Mouse (Mus musculus) layer of hippocampus, adult 8-10 months (tissue): ENCODE measurements around the gene Zfp93. TPM values are rescaled to one million over a fixed set of nuclear protein-coding genes. Genes with fewer than 3 reads are reported as not detected.

Experiments
- total RNA-seq, 4 experiments: library from RNA; stranded (reverse); gene quantifications; 2 replicates each; pipeline ENCODE4 v1.2.4; 2022

Gene Zfp93
- total RNA-seq, 4 experiments from 2014 or later: 12.4 to 20.1 (median 13.8) TPM

Other genes with a start within 250 kb of the Zfp93 start
- gene Vmn1r183, start 217.2 kb upstream of the Zfp93 start, total RNA-seq: under 1 TPM in 1 of 4 experiments, not detected in 3; 0.04 TPM
- 10 to 100 TPM; 36.0 to 49.5 (median 40.8) TPM for gene Zfp180, start 188.5 kb upstream of the Zfp93 start, total RNA-seq
- gene Zfp112, start 158.1 kb upstream of the Zfp93 start, total RNA-seq: 10 to 100 TPM; 11.2 to 14.3 (median 12.5) TPM
- gene Zfp235, start 136.3 kb upstream of the Zfp93 start, total RNA-seq: 10 to 100 TPM; 20.9 to 25.6 (median 21.8) TPM
- gene Zfp114, start 95.4 kb upstream of the Zfp93 start, total RNA-seq: 1 to 10 TPM; 2.9 to 4.6 (median 4.0) TPM
- gene Zfp111, start 59.0 kb upstream of the Zfp93 start, total RNA-seq: 10 to 100 TPM; 12.2 to 15.2 (median 14.8) TPM
- 10 to 100 TPM in 1 of 4 experiments, 1 to 10 TPM in 3; 8.0 to 10.8 (median 9.1) TPM for gene Zfp109, start 32.9 kb upstream of the Zfp93 start, total RNA-seq
- gene Zfp108, start 15.6 kb upstream of the Zfp93 start, total RNA-seq: 10 to 100 TPM in 1 of 4 experiments, 1 to 10 TPM in 3; 8.0 to 10.2 (median 9.0) TPM
- 10 to 100 TPM; 19.3 to 30.5 (median 24.7) TPM for gene Zfp61, start 30.8 kb downstream of the Zfp93 start, total RNA-seq
- gene Zfp94, start 46.2 kb downstream of the Zfp93 start, total RNA-seq: 10 to 100 TPM; 14.4 to 18.3 (median 15.6) TPM
- not detected for gene Tescl, start 63.5 kb downstream of the Zfp93 start, total RNA-seq
- gene Lypd5, start 78.8 kb downstream of the Zfp93 start, total RNA-seq: not detected
- gene Kcnn4, start 99.8 kb downstream of the Zfp93 start, total RNA-seq: 1 to 10 TPM in 1 of 4 experiments, under 1 TPM in 2, not detected in 1; 0.27 to 1.2 (median 0.90) TPM
- 10 to 100 TPM; 33.8 to 49.8 (median 44.0) TPM for gene Smg9, start 129.2 kb downstream of the Zfp93 start, total RNA-seq
- not detected for gene Irgc1, start 181.9 kb downstream of the Zfp93 start, total RNA-seq
- 1 to 10 TPM in 3 of 4 experiments, under 1 TPM in 1; 0.87 to 8.3 (median 2.7) TPM for gene Plaur, start 192.1 kb downstream of the Zfp93 start, total RNA-seq
- 100 to 1,000 TPM; 123 to 166 (median 143) TPM for gene Cadm4, start 211.6 kb downstream of the Zfp93 start, total RNA-seq
- 10 to 100 TPM; 29.7 to 38.9 (median 34.5) TPM for gene Zfp428, start 236.6 kb downstream of the Zfp93 start, total RNA-seq
- gene AC161166.1, start 242.0 kb downstream of the Zfp93 start, total RNA-seq: not detected